Mouse (Mus musculus) MEL (cell line): ENCODE results near the gene Stt3b. TPM values are rescaled to one million over a fixed set of nuclear protein-coding genes. Genes with fewer than 3 reads are reported as not detected.

Experiments used
- DNase-seq: peaks from one replicate; pipeline ENCODE4 v3.0.0; 2011; ENCODE audit warnings: low read depth, low spot score
- H3K27ac ChIP-seq: 2 replicates; pipeline ENCODE4 v1.5.1; 2012; ENCODE audit warnings: low read depth, mild to moderate bottlenecking, control low read depth, low read length, moderate library complexity; ENCODE audit not compliant: control insufficient read depth
- H3K27me3 ChIP-seq, 2 experiments: fragments of 150-350 bp in 1 of 2; sonication (generic) in 1 of 2; 2 replicates each; pipeline ENCODE4 v1.6.1; 2012; ENCODE audit warnings: low read length in 2 of 2, mild to moderate bottlenecking in 2 of 2, improper control_type of control experiment in 1 of 2, moderate library complexity in 1 of 2; ENCODE audit not compliant: insufficient read depth in 2 of 2, control insufficient read depth in 1 of 2
- H3K36me3 ChIP-seq, 2 experiments: 2 replicates each; pipeline ENCODE4 v1.6.1; 2012 to 2014; ENCODE audit warnings: low read length in 2 of 2, improper control_type of control experiment in 1 of 2, inconsistent platforms in 1 of 2, mild to moderate bottlenecking in 1 of 2; ENCODE audit not compliant: insufficient read depth in 2 of 2, control insufficient read depth in 1 of 2
- H3K4me1 ChIP-seq, 2 experiments: fragments of 150-350 bp in 1 of 2; sonication (generic) in 1 of 2; 2 replicates each; pipeline ENCODE4 v1.6.1; 2012; ENCODE audit warnings: low read length in 2 of 2, improper control_type of control experiment in 1 of 2, mild to moderate bottlenecking in 1 of 2; ENCODE audit not compliant: insufficient read depth in 2 of 2, control insufficient read depth in 1 of 2
- H3K4me3 ChIP-seq, 2 experiments: fragments of 150-350 bp in 1 of 2; sonication (generic) in 1 of 2; 2 replicates each; pipeline ENCODE4 v1.5.1; 2012; ENCODE audit warnings: low read depth in 2 of 2, low read length in 2 of 2, mild to moderate bottlenecking in 2 of 2, moderate library complexity in 2 of 2, control low read depth in 1 of 2, improper control_type of control experiment in 1 of 2; ENCODE audit not compliant: control insufficient read depth in 1 of 2, insufficient read depth in 1 of 2
- H3K79me2 ChIP-seq: 2 replicates; pipeline ENCODE4 v1.6.1; 2012; ENCODE audit warnings: mild to moderate bottlenecking, low read length, moderate library complexity; ENCODE audit not compliant: control insufficient read depth, poor library complexity, insufficient read depth
- H3K9ac ChIP-seq: 2 replicates; pipeline ENCODE4 v1.6.1; 2012; ENCODE audit warnings: low read depth, mild to moderate bottlenecking, control low read depth, low read length, moderate library complexity; ENCODE audit not compliant: control insufficient read depth, poor library complexity, severe bottlenecking
- H3K9me3 ChIP-seq: fragments of 150-350 bp; sonication (generic); replicated peaks from 2 replicates; pipeline ENCODE4 v1.6.1; 2012; ENCODE audit warnings: mild to moderate bottlenecking, low read length, improper control_type of control experiment, moderate library complexity; ENCODE audit not compliant: insufficient read depth
- BHLHE40 ChIP-seq: IDR thresholded peaks from 2 replicates; pipeline ENCODE4 v1.6.1; 2012; ENCODE audit warnings: low read depth, mild to moderate bottlenecking, inconsistent platforms, low read length, improper control_type of control experiment, borderline replicate concordance
- CHD2 ChIP-seq: IDR thresholded peaks from 2 replicates; pipeline ENCODE4 v1.6.1; 2011; ENCODE audit warnings: low read length, improper control_type of control experiment
- E2F4 ChIP-seq: IDR thresholded peaks from 2 replicates; pipeline ENCODE4 v1.6.1; 2011; ENCODE audit warnings: low read depth, low read length, improper control_type of control experiment, borderline replicate concordance
- ETS1 ChIP-seq: IDR thresholded peaks from 2 replicates; pipeline ENCODE4 v1.6.1; 2012; ENCODE audit warnings: low read depth, mild to moderate bottlenecking, inconsistent platforms, low read length, improper control_type of control experiment, moderate library complexity
- MAX ChIP-seq: IDR thresholded peaks from 2 replicates; pipeline ENCODE4 v1.6.1; 2011; ENCODE audit warnings: low read length, improper control_type of control experiment
- MEF2A ChIP-seq: IDR thresholded peaks from 2 replicates; pipeline ENCODE4 v1.6.1; 2014; ENCODE audit warnings: low read depth, mild to moderate bottlenecking, inconsistent platforms, low read length, improper control_type of control experiment; ENCODE audit not compliant: poor library complexity, insufficient replicate concordance, severe bottlenecking; ENCODE audit errors: extremely low read depth
- MXI1 ChIP-seq: IDR thresholded peaks from 2 replicates; pipeline ENCODE4 v1.6.1; 2011; ENCODE audit warnings: mild to moderate bottlenecking, low read depth, low read length, improper control_type of control experiment
- MYB ChIP-seq: IDR thresholded peaks from 2 replicates; pipeline ENCODE4 v1.6.1; 2011; ENCODE audit warnings: mild to moderate bottlenecking, low read depth, low read length, improper control_type of control experiment
- MYC ChIP-seq: IDR thresholded peaks from 2 replicates; pipeline ENCODE4 v1.6.1; 2011; ENCODE audit warnings: low read depth, mild to moderate bottlenecking, low read length, improper control_type of control experiment, moderate library complexity
- NELFE ChIP-seq: IDR thresholded peaks from 2 replicates; pipeline ENCODE4 v1.6.1; 2011; ENCODE audit warnings: low read depth, low read length, improper control_type of control experiment
- NRF1 ChIP-seq: IDR thresholded peaks from 2 replicates; pipeline ENCODE4 v1.6.1; 2014; ENCODE audit warnings: low read depth, mild to moderate bottlenecking, inconsistent platforms, low read length, improper control_type of control experiment, moderate library complexity; ENCODE audit not compliant: poor library complexity, insufficient read depth, severe bottlenecking
- POLR2AphosphoS2 ChIP-seq: IDR thresholded peaks from 2 replicates; pipeline ENCODE4 v1.6.1; 2011; ENCODE audit warnings: low read length, improper control_type of control experiment
- POLR2AphosphoS5 ChIP-seq: IDR thresholded peaks from 2 replicates; pipeline ENCODE4 v1.6.1; 2012; ENCODE audit warnings: low read depth, borderline replicate concordance, mild to moderate bottlenecking, inconsistent platforms, low read length, moderate library complexity, mixed read lengths
- RAD21 ChIP-seq: IDR thresholded peaks from 2 replicates; pipeline ENCODE4 v1.6.1; 2011; ENCODE audit warnings: mild to moderate bottlenecking, low read depth, low read length, improper control_type of control experiment
- RCOR1 ChIP-seq: IDR thresholded peaks from 2 replicates; pipeline ENCODE4 v1.6.1; 2012; ENCODE audit warnings: low read depth, mild to moderate bottlenecking, inconsistent platforms, low read length, improper control_type of control experiment
- SMC3 ChIP-seq: IDR thresholded peaks from 2 replicates; pipeline ENCODE4 v1.6.1; 2011; ENCODE audit warnings: low read depth, low read length, improper control_type of control experiment
- TAL1 ChIP-seq: IDR thresholded peaks from 2 replicates; pipeline ENCODE4 v1.6.1; 2012; ENCODE audit warnings: mild to moderate bottlenecking, inconsistent platforms, low read length, moderate library complexity, mixed read lengths
- USF1 ChIP-seq: IDR thresholded peaks from 2 replicates; pipeline ENCODE4 v1.6.1; 2014; ENCODE audit warnings: low read depth, mild to moderate bottlenecking, inconsistent platforms, low read length, improper control_type of control experiment, moderate library complexity
- ZKSCAN1 ChIP-seq: IDR thresholded peaks from 2 replicates; pipeline ENCODE4 v1.6.1; 2012; ENCODE audit warnings: low read depth, mild to moderate bottlenecking, inconsistent platforms, low read length, improper control_type of control experiment, moderate library complexity
- polyA plus RNA-seq, 2 experiments: library from polyadenylated mRNA; stranded (reverse) in 1 of 2; unstranded in 1 of 2; fragments of >175 nt in 1 of 2; fragments of >200 nt in 1 of 2; gene quantifications; 2 replicates each; pipeline versions ENCODE4 v1.2.1 to v1.2.4; 2012; ENCODE audit warnings: low replicate concordance in 2 of 2, low read depth in 1 of 2; ENCODE audit not compliant: insufficient read length in 2 of 2, insufficient read depth in 1 of 2, missing spikeins in 1 of 2
- total RNA-seq: library from RNA; depleted of rRNA; stranded (reverse); fragments of 300-350 nt; gene quantifications from 2 replicates; pipeline ENCODE4 v1.2.3, GENCODE M21; 2012

The Stt3b gene
- total and polyA plus RNA-seq, 3 experiments: 81.9 to 263 (median 97.6) TPM

- Histone ChIP-seq H3K79me2 (no peaks in the 10 kb centered on the region), H3K9ac (no peak overlapping the region), H3K36me3 (no peaks in the 10 kb centered on the region), H3K4me1 (no peaks in the 10 kb centered on the region; a peak in 1 of 4 replicates), H3K9me3 (no peaks in the 10 kb centered on the region), H3K27ac (no peak overlapping the region), H3K27me3 (no peaks in the 10 kb centered on the region), H3K4me3 (no peak overlapping the region)
- TF ChIP-seq POLR2AphosphoS5: no peak
- TF ChIP-seq MAX: no peak
- TF ChIP-seq NELFE: no peak
- TF ChIP-seq POLR2AphosphoS2: no peak
- no peak for DNase-seq
Measured at GRCm38 (mm10) chr9:115236352-115236841, 73.8 kb downstream of the Stt3b start.

- H3K4me3 ChIP-seq: no peak overlapping the region
- TF ChIP-seq SMC3: no peak
- no peak for TF ChIP-seq MEF2A
- no peak for TF ChIP-seq CHD2
- no peak for TF ChIP-seq ETS1
- no peak for TF ChIP-seq NELFE
- no peak for TF ChIP-seq TAL1
- no peak for TF ChIP-seq USF1
- no peak for TF ChIP-seq NRF1
- no peak for TF ChIP-seq MYC
- no peak for TF ChIP-seq BHLHE40
- TF ChIP-seq MXI1: no peak
- TF ChIP-seq ZKSCAN1: no peak
- TF ChIP-seq MYB: no peak
- no peak for TF ChIP-seq E2F4
- no peak for TF ChIP-seq RAD21
- no peak for TF ChIP-seq RCOR1
- no peaks in the 10 kb centered on the region; a peak in 1 of 4 replicates for H3K4me1 ChIP-seq
- no peak overlapping the region for H3K27ac ChIP-seq
- no peaks in the 10 kb centered on the region for H3K36me3 ChIP-seq
- DNase-seq: no peak
- H3K27me3 ChIP-seq: no peaks in the 10 kb centered on the region
- H3K9me3 ChIP-seq: no peaks in the 10 kb centered on the region
- H3K9ac ChIP-seq: no peak overlapping the region
- H3K79me2 ChIP-seq: no peaks in the 10 kb centered on the region
Measured at GRCm38 (mm10) chr9:115234561-115234960, 75.7 kb downstream of the Stt3b start.
